Mouse (Mus musculus): ENCODE data around the gene Paqr8.

DNA sequence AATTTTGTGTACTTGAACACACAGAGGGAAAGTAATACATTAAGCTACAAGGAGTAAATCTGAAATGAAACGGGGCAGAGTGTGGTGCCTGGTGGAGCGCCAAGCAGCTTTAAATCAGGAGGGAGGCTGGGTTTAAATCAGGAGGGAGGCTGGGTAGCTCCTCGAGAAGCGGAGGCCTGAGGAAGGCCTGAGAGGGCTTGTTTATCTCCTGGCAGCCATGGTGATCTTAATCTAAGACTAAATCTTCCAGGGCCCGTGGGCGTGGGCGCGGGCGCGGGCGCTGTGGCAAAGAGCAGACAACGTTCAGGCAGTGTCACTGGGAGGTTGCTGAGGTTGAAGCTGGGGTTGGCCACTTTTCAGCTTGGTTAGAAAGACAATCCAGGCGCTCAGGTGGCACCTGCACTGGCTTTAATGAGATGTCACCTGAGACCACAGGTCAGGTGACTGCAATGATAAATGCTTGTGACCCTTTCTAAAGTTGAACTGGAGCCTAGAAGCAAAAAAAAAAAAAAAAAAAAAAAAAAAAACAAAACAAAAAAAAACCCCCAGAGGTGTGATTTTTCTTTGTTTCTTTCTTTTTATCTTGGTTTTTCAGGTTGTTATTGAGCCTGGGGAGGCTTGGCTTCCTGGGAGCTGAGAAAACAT, 22.2 kb downstream of the Paqr8 start:
- TF ChIP-seq ETS1 (conservative IDR thresholded peaks at IDR 0.05; ENCODE audit: low read depth, low read length) (no peak), E2F4 (IDR thresholded peaks at IDR 0.05; ENCODE audit: insufficient replicate concordance, low read depth, low read length) (no peak), ZNF384 (IDR thresholded peaks at IDR 0.05; ENCODE audit: low read depth, low read length) (peak; percentile 51), EP300 (IDR thresholded peaks at IDR 0.05; ENCODE audit: low read length) (no peak), CTCF (conservative IDR thresholded peaks at IDR 0.05 in 1 of 2, IDR thresholded peaks at IDR 0.05 in 1 of 2; ENCODE audit: low read depth in 2 of 2, low read length in 2 of 2) (no peak), KAT2A (IDR thresholded peaks at IDR 0.05; ENCODE audit: insufficient replicate concordance, low read length) (no peak), POLR2A (IDR thresholded peaks at IDR 0.05; ENCODE audit: low read depth, low read length) (no peak), MAFK (IDR thresholded peaks at IDR 0.05; ENCODE audit: insufficient replicate concordance, low read length) (no peak)

Data from CH12.LX (cell line).